In the genomic region with DNA sequence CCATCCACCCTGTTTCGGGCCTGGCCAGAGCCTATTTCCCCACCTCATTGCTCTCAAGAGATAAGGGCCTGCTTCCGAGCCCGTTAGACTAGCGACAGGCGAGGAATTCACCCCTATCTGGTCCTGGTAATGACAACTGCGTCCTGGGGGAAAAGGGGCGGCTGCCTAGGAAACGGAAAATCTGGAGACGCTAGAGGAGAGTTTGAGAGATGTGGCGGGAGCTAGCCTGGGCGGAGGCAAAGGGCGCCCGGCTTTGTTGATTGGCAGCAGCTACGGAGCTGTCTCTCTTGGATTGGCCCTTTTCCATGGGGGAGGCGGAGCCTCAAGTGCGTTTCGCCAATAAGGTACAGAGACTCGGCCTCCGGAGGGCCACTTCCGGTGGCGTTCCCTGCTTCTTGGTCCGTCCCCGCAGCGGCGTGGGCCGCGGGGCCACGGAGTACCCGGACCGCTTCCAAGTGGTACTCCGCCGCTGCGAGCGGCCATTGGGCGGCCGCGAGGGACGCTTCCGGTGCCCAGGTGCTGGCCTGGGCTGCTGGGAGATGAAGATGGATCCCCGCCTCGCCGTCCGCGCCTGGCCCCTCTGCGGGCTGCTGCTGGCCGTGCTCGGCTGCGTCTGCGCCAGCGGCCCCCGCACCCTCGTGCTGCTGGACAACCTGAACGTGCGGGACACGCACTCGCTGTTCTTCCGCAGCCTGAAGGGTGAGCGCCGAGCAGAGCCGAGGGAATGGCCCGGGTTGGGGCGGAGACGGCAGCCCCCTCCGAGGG, we compare ENCODE assay signal across 8 mouse cellular contexts. TPM values are rescaled to one million over a fixed set of nuclear protein-coding genes. Genes with fewer than 3 reads are reported as not detected.
DNase-seq lines count a peak whose midpoint lies in the region; ATAC-seq and TF ChIP-seq lines count a peak whose summit lies in the region.

Gene Ddost (plus strand): TSS at position 391 of the 765 bp plus-strand sequence.

- H3K27ac ChIP-seq in bone marrow macrophage, adult 2 months (ENCODE audit: insufficient read depth, low read depth, low read length): peak within 1 kb of the TSS; percentile 59
- H3K27ac ChIP-seq in embryonic fibroblast, embryonic 13.5 days (ENCODE audit: insufficient read depth, low read length): no peak within 1 kb of the TSS
- H3K27ac ChIP-seq in kidney, embryonic 14.5 days (ENCODE audit: low read depth, low read length): peak within 1 kb of the TSS; percentile 71; the same call in 1 of the 2 replicates
- H3K27ac ChIP-seq in limb, embryonic 15.5 days: peak within 1 kb of the TSS; percentile 83

- peak; percentile 20; the same call in 1 of the 2 replicates for TF ChIP-seq CTCF in bone marrow macrophage, adult 2 months (IDR thresholded peaks at IDR 0.05; ENCODE audit: low read depth, low read length)
- no peak for TF ChIP-seq CTCF in embryonic fibroblast, embryonic 13.5 days (IDR thresholded peaks at IDR 0.05; ENCODE audit: borderline replicate concordance, insufficient read depth, low read length)

- H3K9ac ChIP-seq in kidney, embryonic 14.5 days (ENCODE audit: low read depth, low read length): peak within 1 kb of the TSS; percentile 87
- peak within 1 kb of the TSS; percentile 96 for H3K9ac ChIP-seq in limb, embryonic 15.5 days

- peak within 1 kb of the TSS; percentile 74 for H3K4me2 ChIP-seq in kidney, embryonic 14.5 days (replicated peaks; ENCODE audit: low read depth, low read length)
- H3K4me2 ChIP-seq in limb, embryonic 15.5 days: peak within 1 kb of the TSS; percentile 86

- H3K4me3 ChIP-seq in bone marrow macrophage, adult 2 months (ENCODE audit: insufficient read depth, low read length): peak within 1 kb of the TSS; percentile 99
- peak within 1 kb of the TSS; percentile 77 for H3K4me3 ChIP-seq in embryonic fibroblast, embryonic 13.5 days (ENCODE audit: insufficient read depth, low read length)
- peak within 1 kb of the TSS; percentile 86 for H3K4me3 ChIP-seq in kidney, embryonic 14.5 days (ENCODE audit: low read length)
- H3K4me3 ChIP-seq in limb, embryonic 15.5 days: peak within 1 kb of the TSS; percentile 95

- peaks cover 20% of the 10 kb centered on the region for H3K4me1 ChIP-seq in bone marrow macrophage, adult 2 months (ENCODE audit: control insufficient read depth, insufficient read depth, low read length)
- H3K4me1 ChIP-seq in embryonic fibroblast, embryonic 13.5 days (ENCODE audit: control insufficient read depth, insufficient read depth, low read length): peaks cover 3% of the 10 kb centered on the region
- peaks cover 21% of the 10 kb centered on the region for H3K4me1 ChIP-seq in kidney, embryonic 14.5 days (ENCODE audit: control insufficient read depth, insufficient read depth, low read length)
- peaks cover 18% of the 10 kb centered on the region for H3K4me1 ChIP-seq in limb, embryonic 15.5 days

- H3K27me3 ChIP-seq in kidney, embryonic 14.5 days (ENCODE audit: control insufficient read depth, insufficient read depth, low read length): no peaks in the 10 kb centered on the region
- no peaks in the 10 kb centered on the region for H3K27me3 ChIP-seq in limb, embryonic 15.5 days

- WGBS in kidney, embryonic 14.5 days: under 1% methylated on average over 64 of the region's 64 CpGs
- under 1% methylated on average over 64 of the region's 64 CpGs for whole genome bisulfite sequencing in limb, embryonic 15.5 days

- peak; percentile 24; the same call in 1 of the 2 replicates for TF ChIP-seq POLR2A in bone marrow macrophage, adult 2 months (IDR thresholded peaks at IDR 0.05; ENCODE audit: borderline replicate concordance, low read depth, low read length)
- TF ChIP-seq POLR2A in embryonic fibroblast, embryonic 13.5 days (IDR thresholded peaks at IDR 0.05; ENCODE audit: low read depth, low read length): peak; percentile 80

- H3K36me3 ChIP-seq in kidney, embryonic 14.5 days (ENCODE audit: control insufficient read depth, insufficient read depth, low read length): peaks cover 30% of the 10 kb centered on the region
- H3K36me3 ChIP-seq in limb, embryonic 15.5 days: peaks cover 30% of the 10 kb centered on the region

- DNase-seq in A20 (ENCODE audit: low read depth, low spot score): peak; percentile 98
- peak; percentile 98 to 99 for DNase-seq in heart, adult 9 months (ENCODE audit: low spot score in 2 of 2)
- DNase-seq in monocyte, adult 2 months (ENCODE audit: low read depth in 1 of 2, low spot score in 2 of 2): peak; percentile 92 to 93
- DNase-seq in spleen, postnatal 36 days (ENCODE audit: low spot score in 2 of 2): peak; percentile 96 to 98

- peak; percentile 98 for ATAC-seq in kidney, embryonic 14.5 days (ENCODE audit: low FRiP score, low TSS enrichment)
- peak; percentile 96 for ATAC-seq in limb, embryonic 15.5 days (ENCODE audit: insufficient number of reproducible peaks, low FRiP score, low TSS enrichment, low read depth)

- no peaks in the 10 kb centered on the region for H3K9me3 ChIP-seq in kidney, embryonic 14.5 days (ENCODE audit: control insufficient read depth, low read length)
- no peaks in the 10 kb centered on the region for H3K9me3 ChIP-seq in limb, embryonic 15.5 days

RNA-seq across cellular contexts. Expression of gene Ddost, which starts in this region (rescaled TPM):
- 112 and 119 TPM in 2 replicates for polyA plus RNA-seq in bone marrow macrophage, adult 2 months (2012; ENCODE audit: insufficient read depth, insufficient read length, missing spikeins)
- polyA plus RNA-seq in embryonic fibroblast, embryonic 13.5 days (2011; ENCODE audit: insufficient read length, low read depth, missing spikeins): 191 and 221 TPM in 2 replicates
- 299 and 332 TPM in 2 replicates for polyA plus RNA-seq in kidney, embryonic 14.5 days (2014; fragmentation: Nextera tagmentation; extraction: Ambion mirVana)
- 395 and 402 TPM in 2 replicates for polyA plus RNA-seq in limb, embryonic 15.5 days (2015; fragmentation: Nextera tagmentation; extraction: Ambion mirVana)
